In the genomic region with DNA sequence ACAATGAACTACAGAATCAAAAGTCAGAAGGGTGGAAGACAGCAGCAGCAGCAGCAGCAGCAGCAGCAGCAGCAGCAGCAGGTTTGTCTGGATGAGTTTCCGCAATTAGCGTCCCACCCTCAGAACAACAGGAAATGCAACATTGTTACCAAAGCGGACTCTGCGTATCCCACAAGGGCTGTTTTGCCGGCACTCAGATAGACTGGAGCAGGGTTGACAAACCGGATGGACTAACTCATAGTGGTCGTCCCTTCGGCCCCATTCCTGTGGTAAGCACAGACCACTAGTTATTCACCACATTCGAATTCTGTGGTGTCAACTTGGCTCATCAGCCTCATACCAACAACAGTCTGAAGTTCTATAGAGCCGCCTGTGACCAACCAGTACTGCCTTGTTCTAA, we compare ENCODE assay signal across 10 mouse cellular contexts. TPM values are rescaled to one million over a fixed set of nuclear protein-coding genes. Genes with fewer than 3 reads are reported as not detected.
A peak's percentile ranks its signal among the peaks of the same experiment; 100 is the strongest.
DNase-seq lines count a peak whose midpoint lies in the region; ATAC-seq and TF ChIP-seq lines count a peak whose summit lies in the region.
"Had no signal": no experiment of that assay in that cellular context is flagged by ENCODE, and none has a peak within 500 bp of the region (broad histone marks: within the 10 kb centered on the region; RNA-seq: fewer than 3 reads in every experiment).

No protein-coding gene starts in this region.

- H3K4me2 ChIP-seq in midbrain, embryonic 14.5 days (ENCODE audit: low read length), result no peak overlapping the region
- H3K4me2 ChIP-seq: neural tube, embryonic 12.5 days had no signal

- no peaks in the 10 kb centered on the region for H3K27me3 ChIP-seq in ES-Bruce4 (ENCODE audit: control insufficient read depth, insufficient read depth, low read length, poor library complexity, severe bottlenecking)
- H3K27me3 ChIP-seq in midbrain, embryonic 14.5 days (ENCODE audit: control insufficient read depth, insufficient read depth, low read length), result no peaks in the 10 kb centered on the region
- H3K27me3 ChIP-seq: neural tube, embryonic 12.5 days had no signal

- no peaks in the 10 kb centered on the region for H3K9me3 ChIP-seq in ES-Bruce4 (replicated peaks; ENCODE audit: control insufficient read depth, insufficient read depth, low read length, poor library complexity, severe bottlenecking)
- 0 out of 2 replicates have a peak, but pooled peaks cover 4% of the 10 kb centered on the region for H3K9me3 ChIP-seq in midbrain, embryonic 14.5 days (ENCODE audit: control insufficient read depth, low read length)
- H3K9me3 ChIP-seq: neural tube, embryonic 12.5 days had no signal

- intact Hi-C loops in left cerebral cortex, postnatal 4 days (cut with DNase I), result no loop called here

- H3K4me3 ChIP-seq in ES-Bruce4 (ENCODE audit: low read depth, low read length), result no peak overlapping the region
- H3K4me3 ChIP-seq in midbrain, embryonic 14.5 days (replicated peaks; ENCODE audit: low read depth, low read length), result no peak overlapping the region
- H3K4me3 ChIP-seq: neural tube, embryonic 12.5 days had no signal

- DNase-seq in kidney, postnatal 14 days, result peak; percentile 41
- DNase-seq in kidney, adult 9 months, result no peak
- DNase-seq in midbrain, embryonic 14.5 days, result no peak
- DNase-seq in left cerebral cortex, postnatal 4 days, result no peak
- no peak for DNase-seq in spleen, adult 18-20 months

- TF ChIP-seq POLR2A in ES-Bruce4 (IDR thresholded peaks at IDR 0.05; ENCODE audit: insufficient read depth, low read length), result no peak

- H3K27ac ChIP-seq in ES-Bruce4 (ENCODE audit: insufficient read depth, low read length), result peak overlapping the region; percentile 24
- no peak overlapping the region for H3K27ac ChIP-seq in midbrain, embryonic 14.5 days (replicated peaks; ENCODE audit: low read depth, low read length)
- H3K27ac ChIP-seq: neural tube, embryonic 12.5 days had no signal

- 94% methylated on average over 10 of the region's 10 CpGs for WGBS in midbrain, embryonic 14.5 days

- TF ChIP-seq CTCF in ES-Bruce4 (IDR thresholded peaks at IDR 0.05; ENCODE audit: low read depth, low read length), result no peak

- no peak overlapping the region for H3K9ac ChIP-seq in ES-Bruce4 (ENCODE audit: low read depth, poor library complexity, severe bottlenecking)
- no peak overlapping the region for H3K9ac ChIP-seq in midbrain, embryonic 14.5 days (replicated peaks; ENCODE audit: low read length)
- H3K9ac ChIP-seq: neural tube, embryonic 12.5 days had no signal

- H3K36me3 ChIP-seq in ES-Bruce4 (ENCODE audit: control insufficient read depth, insufficient read depth, low read length, poor library complexity, severe bottlenecking), result no peaks in the 10 kb centered on the region
- no peaks in the 10 kb centered on the region for H3K36me3 ChIP-seq in midbrain, embryonic 14.5 days (ENCODE audit: control insufficient read depth, insufficient read depth, low read length)
- H3K36me3 ChIP-seq: neural tube, embryonic 12.5 days had no signal

- ATAC-seq in hematopoietic stem cell, adult 5-6 weeks (replicated peaks in 1 of 2; ENCODE audit: insufficient read depth in 1 of 2, low FRiP score in 2 of 2, low TSS enrichment in 1 of 2, low read depth in 1 of 2, poor library complexity in 2 of 2, severe bottlenecking in 2 of 2), result peak; percentile 72 to 81
- ATAC-seq in megakaryocyte-erythroid progenitor cell, adult 5-6 weeks (replicated peaks; ENCODE audit: low FRiP score, low TSS enrichment, poor library complexity, severe bottlenecking), result 0 out of 2 replicates have a peak, but pooled peaks have one; percentile 48
- ATAC-seq in midbrain, embryonic 14.5 days (ENCODE audit: low FRiP score, low TSS enrichment), result no peak
- ATAC-seq: intestine, postnatal 0 days had no signal

- H3K4me1 ChIP-seq in ES-Bruce4 (ENCODE audit: control insufficient read depth, insufficient read depth, low read length), result no peaks in the 10 kb centered on the region
- peaks cover 9% of the 10 kb centered on the region for H3K4me1 ChIP-seq in midbrain, embryonic 14.5 days (ENCODE audit: control insufficient read depth, insufficient read depth, low read length)

- TF ChIP-seq EP300 in ES-Bruce4 (IDR thresholded peaks at IDR 0.05; ENCODE audit: insufficient read depth, low read depth, low read length), result 0 out of 2 replicates have a peak, but pooled peaks have one; percentile 64

RNA-seq across cellular contexts. Expression of a gene that starts 26.9 kb away (rescaled TPM):
- 123 and 141 TPM in 2 replicates for polyA plus RNA-seq in ES-Bruce4 (2011; ENCODE audit: insufficient read depth, insufficient read length, low read depth, missing spikeins)
- total RNA-seq in hematopoietic stem cell, adult 5-6 weeks (2017), result 167 and 227 TPM in 2 replicates
- 163 and 165 TPM in 2 replicates for total RNA-seq in megakaryocyte-erythroid progenitor cell, adult 5-6 weeks (2014; fragmentation: Nextera tagmentation)
- 109 and 163 TPM in 2 replicates for total RNA-seq in megakaryocyte-erythroid progenitor cell, adult 5-6 weeks (2017)
- polyA plus RNA-seq in midbrain, embryonic 14.5 days (2014; fragmentation: Nextera tagmentation; extraction: Ambion mirVana), result 54.4 and 56.4 TPM in 2 replicates
- total RNA-seq in left cerebral cortex, postnatal 4 days (2021), result 100 to 1,000 TPM; 135 to 143 TPM

RNA-seq across cellular contexts. Expression of a gene that starts 27.7 kb away (rescaled TPM):
- polyA plus RNA-seq in ES-Bruce4 (2011; ENCODE audit: insufficient read depth, insufficient read length, low read depth, missing spikeins), result 47.9 and 50.5 TPM in 2 replicates
- total RNA-seq in hematopoietic stem cell, adult 5-6 weeks (2017), result 19.4 and 20.2 TPM in 2 replicates
- total RNA-seq in megakaryocyte-erythroid progenitor cell, adult 5-6 weeks (2014; fragmentation: Nextera tagmentation), result 6.8 and 9.1 TPM in 2 replicates
- total RNA-seq in megakaryocyte-erythroid progenitor cell, adult 5-6 weeks (2017), result 3.6 and 6.3 TPM in 2 replicates
- polyA plus RNA-seq in midbrain, embryonic 14.5 days (2014; fragmentation: Nextera tagmentation; extraction: Ambion mirVana), result 30.5 and 35.5 TPM in 2 replicates
- 10 to 100 TPM; 24.4 to 27.9 TPM for total RNA-seq in left cerebral cortex, postnatal 4 days (2021)
